Mouse (Mus musculus) ES-CJ7 (cell line): Measurements from ENCODE around the gene Abi2.

ENCODE experiments used
- DNase-seq: peaks from one replicate; pipeline ENCODE4 v3.0.0; 2011; ENCODE audit warnings: low read depth, low spot score

Gene Abi2

GRCm38 (mm10) chr1:60488635-60489034 lies 79.2 kb downstream of the Abi2 start:
- DNase-seq = no peak

GRCm38 (mm10) chr1:60489660-60490059 lies 80.2 kb downstream of the Abi2 start:
- DNase-seq = no peak

- no peak for DNase-seq
Measured at GRCm38 (mm10) chr1:60490510-60490909, 81.1 kb downstream of the Abi2 start.

- no peak for DNase-seq
Measured at GRCm38 (mm10) chr1:60492404-60492803, 83.0 kb downstream of the Abi2 start.

- DNase-seq = no peak
Measured at GRCm38 (mm10) chr1:60493421-60493820, 84.0 kb downstream of the Abi2 start.

GRCm38 (mm10) chr1:60503456-60503855 lies 94.0 kb downstream of the Abi2 start:
- no peak for DNase-seq

- no peak for DNase-seq
Measured at GRCm38 (mm10) chr1:60510584-60510983, 101.2 kb downstream of the Abi2 start.

- no peak for DNase-seq
Measured at GRCm38 (mm10) chr1:60530107-60530506, 120.7 kb downstream of the Abi2 start.

GRCm38 (mm10) chr1:60530636-60531035 lies 121.2 kb downstream of the Abi2 start:
- no peak for DNase-seq
